Mouse (Mus musculus): ENCODE results near the gene Cand2.

GRCm38 (mm10) chr6:115838161-115838597 lies 63.8 kb downstream of the Cand2 start, which contains the start of gene Efcab12:
- TF ChIP-seq CTCF (IDR thresholded peaks at IDR 0.05; ENCODE audit: insufficient read depth, low read length) (no peak), POLR2A (IDR thresholded peaks at IDR 0.05; ENCODE audit: borderline replicate concordance, extremely low read depth, low read depth, low read length) (peak; percentile 31; the same call in 1 of the 2 replicates)

All from lung, adult 2 months (tissue).